Mouse (Mus musculus): Measurements from ENCODE around the gene Enpp4. TPM values are rescaled to one million over a fixed set of nuclear protein-coding genes. Genes with fewer than 3 reads are reported as not detected.

Gene Enpp4
- total RNA-seq, 2 experiments from 2014 or later = 9.6 TPM

Other genes starting within 250 kb of the Enpp4 start
- gene Enpp5, start 27.0 kb downstream of the Enpp4 start, total RNA-seq (2014; fragmentation: Nextera tagmentation) = 5.4 and 5.6 TPM in 2 replicates
- 5.2 and 6.2 TPM in 2 replicates for gene Enpp5, start 27.0 kb downstream of the Enpp4 start, total RNA-seq (2017)
- gene Clic5, start 82.8 kb upstream of the Enpp4 start, total RNA-seq (2014; fragmentation: Nextera tagmentation) = 0.26 TPM in 1 of 2 replicates, not detected in the other
- gene Clic5, start 82.8 kb upstream of the Enpp4 start, total RNA-seq (2017) = 0.26 and 0.57 TPM in 2 replicates

All from granulocyte monocyte progenitor cell, adult 5-6 weeks (primary cell).